Mouse (Mus musculus) testis, postnatal 14 days (tissue): Measurements from ENCODE around the gene Lrrc39.

Experiments used
- DNase-seq: peaks from one replicate; pipeline ENCODE4 v3.0.0; 2021; ENCODE audit warnings: low spot score

Gene Lrrc39

DNA sequence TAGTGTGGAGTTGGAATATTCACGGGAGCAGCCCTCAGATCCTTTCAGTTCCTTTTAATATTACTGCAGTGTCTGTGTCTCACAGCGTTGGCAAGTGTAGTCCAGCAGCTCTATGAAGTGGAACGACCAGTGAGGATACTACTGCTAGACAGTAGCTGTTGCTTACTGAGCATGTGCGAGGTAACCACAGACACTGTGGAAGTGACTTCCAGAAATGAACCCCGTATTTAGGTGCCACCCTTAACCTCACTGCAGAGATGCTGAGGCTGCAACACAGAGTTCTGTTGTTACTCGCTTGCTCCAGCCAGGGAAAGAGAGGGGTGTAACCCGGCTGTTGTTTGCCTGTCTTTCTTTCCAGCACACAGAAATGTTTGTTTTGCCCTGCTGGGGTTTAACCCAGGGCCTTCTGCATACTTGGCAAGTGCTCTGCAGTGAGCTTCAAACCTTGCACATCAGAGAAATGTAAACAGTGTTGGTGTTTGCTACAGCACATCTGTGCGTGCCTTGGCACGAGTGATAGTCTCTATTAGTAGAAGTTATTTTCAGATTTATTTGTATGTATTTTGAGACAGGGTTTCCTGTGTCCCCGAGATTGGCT lies 51.6 kb downstream of the Lrrc39 start, which contains the start of gene Trmt13:
Trmt13 (minus strand) TSS at position 293 of the 598 bp plus-strand sequence.
- no peak for DNase-seq

DNA sequence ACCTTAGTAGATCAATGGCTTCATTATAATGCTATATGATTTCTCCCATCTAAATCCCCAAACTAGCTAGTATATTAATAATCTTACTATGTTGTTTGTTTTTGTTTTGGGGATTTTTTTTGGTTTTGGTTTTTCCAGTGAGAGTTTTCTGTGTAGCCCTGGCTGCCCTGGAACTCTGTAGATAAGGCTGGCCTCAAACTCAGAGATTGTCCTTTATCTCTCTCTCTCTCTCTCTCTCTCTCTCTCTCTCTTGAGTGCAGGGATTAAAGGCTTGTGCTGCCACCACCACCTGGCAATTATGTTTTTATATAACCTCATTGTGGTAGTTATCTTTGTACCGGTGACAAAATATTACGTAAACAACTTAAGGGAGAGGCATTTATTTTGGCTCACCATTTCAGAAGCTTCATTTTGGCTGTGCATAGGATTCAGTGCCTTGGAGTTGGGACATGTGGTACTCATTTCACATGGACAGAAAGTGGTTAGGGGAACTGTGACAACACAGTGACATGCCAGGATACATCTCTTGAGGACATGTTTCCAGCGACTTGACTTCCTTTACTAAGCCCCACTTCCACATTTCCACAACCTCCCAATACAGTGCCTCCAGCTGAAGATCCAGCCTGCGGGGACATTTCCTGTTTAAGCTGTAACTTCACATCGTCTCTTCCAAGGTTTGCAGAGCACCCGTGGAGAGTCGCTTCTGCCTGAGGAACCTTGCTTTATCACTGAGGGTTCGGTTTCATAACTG lies 52.7 kb downstream of the Lrrc39 start:
- DNase-seq = no peak

GRCm38 (mm10) chr3:116618855-116619254 lies 56.1 kb downstream of the Lrrc39 start:
- no peak for DNase-seq

GRCm38 (mm10) chr3:116620636-116621370 lies 58.0 kb downstream of the Lrrc39 start:
- DNase-seq = no peak

DNA sequence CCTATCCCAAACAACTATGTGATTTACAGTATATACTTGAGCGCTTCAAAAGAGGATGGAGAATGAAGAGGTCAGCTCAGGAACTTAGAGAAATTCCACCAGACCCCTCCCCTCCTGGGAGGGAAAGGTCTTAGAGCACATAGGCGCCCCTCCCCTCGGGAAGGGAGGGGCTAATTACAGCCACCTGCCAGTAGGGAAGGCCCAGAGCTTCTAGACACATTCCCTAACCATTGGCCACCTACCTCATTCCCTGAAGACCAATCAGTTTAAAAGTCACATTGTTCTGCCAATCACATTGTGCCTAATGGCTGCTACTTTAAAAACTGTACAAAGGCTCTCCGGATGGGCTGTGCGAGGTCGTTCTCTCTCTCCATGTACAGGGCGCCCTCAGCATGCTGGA lies 59.9 kb downstream of the Lrrc39 start:
- no peak for DNase-seq

DNA sequence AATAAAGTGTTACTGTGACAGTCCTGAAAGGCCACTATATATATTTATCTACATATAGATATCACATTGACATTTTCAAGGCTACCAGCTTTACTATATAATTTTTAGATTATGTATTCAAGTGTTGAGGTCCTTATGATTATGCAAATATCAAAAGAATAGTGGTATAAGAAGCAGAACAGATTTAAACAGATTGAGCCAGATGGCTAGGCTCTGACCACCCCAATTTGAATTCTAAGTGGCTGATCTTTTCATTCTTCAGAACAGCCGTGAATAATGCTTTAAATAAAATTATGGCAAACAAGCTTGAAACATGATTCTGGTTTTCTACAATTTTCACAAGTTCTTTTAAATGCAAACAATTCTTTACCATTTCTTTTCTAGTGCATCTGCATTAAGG lies 68.7 kb downstream of the Lrrc39 start:
- no peak for DNase-seq
